Mouse (Mus musculus) embryo, embryonic 10 days (tissue): Measurements from ENCODE around the gene Zbtb25.

Source experiments
- DNase-seq: peaks from one replicate; pipeline ENCODE4 v3.0.0-alpha.2; 2015; ENCODE audit warnings: low spot score

Zbtb25 gene

DNA sequence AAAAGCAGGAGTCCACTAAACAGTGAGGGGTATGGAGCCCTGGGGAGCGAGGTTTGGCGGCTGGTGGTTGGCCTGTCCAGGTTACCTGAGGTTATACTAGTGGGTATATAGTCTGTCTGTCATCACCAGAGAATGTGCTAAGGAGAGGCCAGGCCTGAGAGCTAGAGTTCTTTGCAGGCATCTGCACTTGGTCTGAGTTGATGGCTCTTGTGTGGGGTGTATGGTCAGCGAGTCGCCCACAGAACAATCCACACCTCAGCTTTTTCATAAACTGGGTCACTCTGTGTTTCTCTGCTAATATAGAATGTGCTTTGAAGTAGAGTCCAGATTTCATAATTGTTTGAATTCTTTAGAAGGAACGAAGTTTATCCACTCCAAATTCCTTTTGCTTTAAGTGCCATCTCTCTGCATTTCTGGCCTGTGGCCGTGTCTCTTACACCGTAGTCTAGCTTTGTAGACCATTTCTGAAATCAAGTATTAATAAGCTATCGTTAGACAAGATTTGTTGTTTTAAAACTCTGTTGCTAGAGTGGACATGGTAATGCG is 70.0 kb downstream of the Zbtb25 start:
- no peak for DNase-seq

DNA sequence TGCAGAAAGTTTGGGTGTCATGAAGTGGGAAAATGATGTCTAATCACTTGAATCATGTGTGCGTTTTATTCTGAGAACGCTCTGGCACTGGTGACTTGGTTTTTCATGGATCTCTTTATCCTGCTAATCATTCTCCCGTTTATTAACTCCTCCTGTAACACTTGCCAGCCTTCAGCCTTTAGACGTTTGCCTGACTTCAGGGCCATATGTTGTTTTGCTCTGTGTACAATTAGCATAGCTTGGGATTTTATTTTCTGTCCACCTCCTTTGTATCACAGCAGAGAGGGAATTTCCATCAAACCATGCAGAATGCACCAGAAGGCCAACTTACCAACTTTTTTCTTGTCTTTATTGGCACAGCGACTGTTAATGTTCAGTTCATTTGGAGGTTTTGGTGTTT is 71.6 kb downstream of the Zbtb25 start:
- DNase-seq = no peak
